Mouse (Mus musculus) NIH3T3 (cell line): ENCODE measurements at regions not wholly inside any gene's neighbourhood (a gene's known extent, or its start where the extent isn't known, plus 50 kb on each side); places are given as distances from the start of the nearest gene placed in this dataset.

Experiments used
- DNase-seq: peaks from one replicate; pipeline ENCODE4 v3.0.0-alpha.2; 2012; ENCODE audit warnings: low read depth

GRCm38 (mm10) chr3:43339101-43339500, 1596.7 kb downstream of the D3Ertd751e start:
- no peak for DNase-seq

GRCm38 (mm10) chr3:43342928-43343327, 1600.5 kb downstream of the D3Ertd751e start:
- DNase-seq, result peak; percentile 1

GRCm38 (mm10) chr3:43352829-43353228, 1610.4 kb downstream of the D3Ertd751e start:
- DNase-seq, result no peak

- DNase-seq, result no peak
Measured at GRCm38 (mm10) chr3:43358511-43358910, 1616.1 kb downstream of the D3Ertd751e start.

- peak; percentile 6 for DNase-seq
Measured at GRCm38 (mm10) chr3:43399893-43400292, 1657.5 kb downstream of the D3Ertd751e start.

GRCm38 (mm10) chr3:43424886-43425285, 1682.5 kb downstream of the D3Ertd751e start:
- no peak for DNase-seq

GRCm38 (mm10) chr3:43426672-43427071, 1684.3 kb downstream of the D3Ertd751e start:
- DNase-seq, result no peak

- no peak for DNase-seq
Measured at GRCm38 (mm10) chr3:43461541-43462109, 1719.2 kb downstream of the D3Ertd751e start.
